Mouse (Mus musculus) forebrain, embryonic 14.5 days (tissue): Measurements from ENCODE around the gene Gpr149. TPM values are rescaled to one million over a fixed set of nuclear protein-coding genes. Genes with fewer than 3 reads are reported as not detected.
A peak's percentile ranks its signal among the peaks of the same experiment; 100 is the strongest.

Experiments
- ATAC-seq: fragments of 200-750 bp; cut with Nextera tagmentation; 2 replicates; pipeline ENCODE4 v1.8.0; 2017; ENCODE audit warnings: mild to moderate bottlenecking, moderate library complexity
- DNase-seq: peaks from one replicate; pipeline ENCODE4 v3.0.0-alpha.2; 2015; ENCODE audit warnings: low spot score
- H3K27ac ChIP-seq: fragments of 300-500 bp; sonication (generic); 2 replicates; pipeline ENCODE4 v1.5.1; 2014; ENCODE audit warnings: low read depth, mild to moderate bottlenecking, control low read depth, low read length, moderate library complexity
- H3K27me3 ChIP-seq: fragments of 300-500 bp; sonication (generic); replicated peaks from 2 replicates; pipeline ENCODE4 v1.6.1; 2014; ENCODE audit warnings: low read length, control low read depth, mixed read lengths; ENCODE audit not compliant: control insufficient read depth, insufficient read depth
- H3K36me3 ChIP-seq: fragments of 300-500 bp; sonication (generic); 2 replicates; pipeline ENCODE4 v1.6.1; 2014; ENCODE audit warnings: low read length, control low read depth; ENCODE audit not compliant: control insufficient read depth, insufficient read depth
- H3K4me1 ChIP-seq: fragments of 300-500 bp; sonication (generic); 2 replicates; pipeline ENCODE4 v1.6.1; 2014; ENCODE audit warnings: antibody characterized with exemption, low read length, control low read depth; ENCODE audit not compliant: control insufficient read depth, insufficient read depth
- H3K4me2 ChIP-seq: fragments of 300-500 bp; sonication (generic); 2 replicates; pipeline ENCODE4 v1.6.1; 2014; ENCODE audit warnings: mild to moderate bottlenecking, control low read depth, low read length
- H3K4me3 ChIP-seq: fragments of 300-500 bp; sonication (generic); 2 replicates; pipeline ENCODE4 v1.5.1; 2014; ENCODE audit warnings: low read depth, low read length, control low read depth
- H3K9ac ChIP-seq: fragments of 300-500 bp; sonication (generic); 2 replicates; pipeline ENCODE4 v1.6.1; 2014; ENCODE audit warnings: mild to moderate bottlenecking, low read length, control low read depth, moderate library complexity
- H3K9me3 ChIP-seq: fragments of 300-500 bp; sonication (generic); replicated peaks from 2 replicates; pipeline ENCODE4 v1.6.1; 2016; ENCODE audit warnings: low read length, control low read depth, mixed read lengths; ENCODE audit not compliant: control insufficient read depth
- WGBS: fragments of 180-500 bp; shearing (Covaris S2); extraction: QIAGEN DNeasy Blood & Tissue Kit; methylation state at CpG from one replicate; pipeline ENCODE4 v1.1.7; 2014; 5-methylcytosine and 5-hydroxymethylcytosine counted together
- polyA plus RNA-seq: library from polyadenylated mRNA; unstranded; fragments of >200 nt; fragmentation: Nextera tagmentation; extraction: Ambion mirVana; gene quantifications from 2 replicates; pipeline ENCODE4 v1.2.1, GENCODE M21; 2014

The Gpr149 gene
- polyA plus RNA-seq, 1 experiment from 2014 or later, result 2.9 TPM

GRCm38 (mm10) chr3:62527593-62527992, 77.3 kb downstream of the Gpr149 start:
- Histone ChIP-seq H3K27ac (no peak overlapping the region), H3K27me3 (no peaks in the 10 kb centered on the region), H3K9me3 (no peaks in the 10 kb centered on the region), H3K9ac (no peak overlapping the region), H3K4me2 (no peak overlapping the region), H3K4me3 (no peak overlapping the region), H3K36me3 (no peaks in the 10 kb centered on the region), H3K4me1 (no peaks in the 10 kb centered on the region)
- ATAC-seq (0 out of 2 replicates have a peak, but pooled peaks have one; percentile 5), DNase-seq (no peak)
- WGBS, result 73% methylated on average over 5 of the region's 5 CpGs

GRCm38 (mm10) chr3:62527160-62527559, 77.8 kb downstream of the Gpr149 start:
- Histone ChIP-seq H3K36me3 (no peaks in the 10 kb centered on the region), H3K27me3 (no peaks in the 10 kb centered on the region), H3K9ac (no peak overlapping the region), H3K9me3 (no peaks in the 10 kb centered on the region), H3K4me1 (no peaks in the 10 kb centered on the region), H3K4me3 (no peak overlapping the region), H3K4me2 (no peak overlapping the region), H3K27ac (no peak overlapping the region)
- peak; percentile 76 for DNase-seq
- peak; percentile 65; the same call in 1 of the 2 replicates for ATAC-seq
- 40% methylated on average over 4 of the region's 4 CpGs for WGBS

- H3K27ac ChIP-seq, result no peak overlapping the region; the same call in 1 of the 2 replicates
Measured at GRCm38 (mm10) chr3:62507206-62507647, 97.7 kb downstream of the Gpr149 start.

DNA sequence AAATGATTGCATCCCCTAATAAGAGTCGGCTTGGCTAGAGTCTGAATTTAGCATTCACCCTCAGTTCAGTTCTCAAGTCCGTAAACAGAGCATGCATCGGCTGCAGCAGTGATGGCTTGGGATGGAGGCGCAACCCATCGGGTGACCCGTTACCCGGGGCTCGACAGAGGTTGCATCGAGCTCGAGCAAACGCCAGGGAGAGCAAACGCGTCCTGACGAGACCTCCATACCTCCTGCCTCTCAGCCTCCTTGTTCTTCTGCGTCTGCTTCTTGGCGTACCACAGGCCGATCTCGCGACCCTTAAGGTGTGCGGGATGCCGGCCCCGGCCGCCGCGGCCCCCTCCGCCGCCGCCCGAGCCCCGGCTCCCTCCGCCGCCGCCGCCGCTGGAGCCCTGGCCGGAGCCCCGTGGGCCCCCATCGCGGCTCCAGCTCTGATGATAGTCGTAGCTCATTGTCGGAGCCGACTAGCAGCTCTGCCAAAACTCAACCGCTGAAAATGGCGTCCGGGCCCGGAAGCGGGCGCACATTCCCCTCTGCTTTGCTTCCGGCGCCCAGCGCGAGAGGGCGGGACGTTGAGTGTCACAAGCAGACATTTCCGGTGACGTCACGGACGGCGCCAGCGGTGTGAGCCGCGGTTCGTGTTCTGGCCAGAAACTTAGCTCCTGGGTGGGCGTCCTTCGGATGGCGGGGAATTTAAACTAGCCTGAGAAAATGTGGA, 98.3 kb downstream of the Gpr149 start, which contains the start of gene Dhx36:
Gene Dhx36 (minus strand): TSS at position 517 of the 718 bp plus-strand sequence.
- ATAC-seq (peak; percentile 99), DNase-seq (peak; percentile 99)
- peak within 1 kb of the TSS; percentile 65 for H3K4me2 ChIP-seq
- H3K9me3 ChIP-seq, result no peaks in the 10 kb centered on the region
- H3K27me3 ChIP-seq, result no peaks in the 10 kb centered on the region
- peak within 1 kb of the TSS; percentile 97 for H3K27ac ChIP-seq
- peak within 1 kb of the TSS; percentile 90 for H3K4me3 ChIP-seq
- H3K36me3 ChIP-seq, result 0 out of 2 replicates have a peak, but pooled peaks cover 2% of the 10 kb centered on the region
- under 1% methylated on average over 66 of the region's 66 CpGs for WGBS
- peaks cover 15% of the 10 kb centered on the region for H3K4me1 ChIP-seq
- H3K9ac ChIP-seq, result peak within 1 kb of the TSS; percentile 95

More at GRCm38 (mm10) chr3:62507206-62507647, 97.7 kb downstream of the Gpr149 start:
- Histone ChIP-seq H3K27me3 (no peaks in the 10 kb centered on the region), H3K4me3 (peak overlapping the region; percentile 90), H3K36me3 (no peaks in the 10 kb centered on the region), H3K9ac (no peak overlapping the region), H3K4me2 (peak overlapping the region; percentile 65), H3K9me3 (no peaks in the 10 kb centered on the region), H3K4me1 (peaks cover 15% of the 10 kb centered on the region)
- ATAC-seq (no peak; the same call in 1 of the 2 replicates), DNase-seq (no peak)
- WGBS, result 43% methylated on average over 5 of the region's 5 CpGs

- no peak overlapping the region for H3K27ac ChIP-seq
- peak overlapping the region; percentile 90 for H3K4me3 ChIP-seq
- ATAC-seq (no peak), DNase-seq (no peak)
- peak overlapping the region; percentile 65 for H3K4me2 ChIP-seq
- H3K9ac ChIP-seq, result peak overlapping the region; percentile 95; the same call in 1 of the 2 replicates
- peaks cover 15% of the 10 kb centered on the region for H3K4me1 ChIP-seq
- H3K9me3 ChIP-seq, result no peaks in the 10 kb centered on the region
- 71% methylated on average over 5 of the region's 5 CpGs for WGBS
- no peaks in the 10 kb centered on the region for H3K27me3 ChIP-seq
- peaks cover 14% of the 10 kb centered on the region for H3K36me3 ChIP-seq
Measured at GRCm38 (mm10) chr3:62505166-62505900, 99.6 kb downstream of the Gpr149 start.

GRCm38 (mm10) chr3:62499327-62499726, 105.6 kb downstream of the Gpr149 start:
- H3K27ac ChIP-seq, result no peak overlapping the region
- ATAC-seq (no peak), DNase-seq (no peak)
- H3K36me3 ChIP-seq, result peaks cover 55% of the 10 kb centered on the region
- H3K4me3 ChIP-seq, result no peak overlapping the region
- no peaks in the 10 kb centered on the region for H3K4me1 ChIP-seq
- no peak overlapping the region for H3K9ac ChIP-seq
- H3K9me3 ChIP-seq, result no peaks in the 10 kb centered on the region
- 61% methylated on average over 4 of the region's 4 CpGs for WGBS
- H3K4me2 ChIP-seq, result no peak overlapping the region
- no peaks in the 10 kb centered on the region for H3K27me3 ChIP-seq

DNA sequence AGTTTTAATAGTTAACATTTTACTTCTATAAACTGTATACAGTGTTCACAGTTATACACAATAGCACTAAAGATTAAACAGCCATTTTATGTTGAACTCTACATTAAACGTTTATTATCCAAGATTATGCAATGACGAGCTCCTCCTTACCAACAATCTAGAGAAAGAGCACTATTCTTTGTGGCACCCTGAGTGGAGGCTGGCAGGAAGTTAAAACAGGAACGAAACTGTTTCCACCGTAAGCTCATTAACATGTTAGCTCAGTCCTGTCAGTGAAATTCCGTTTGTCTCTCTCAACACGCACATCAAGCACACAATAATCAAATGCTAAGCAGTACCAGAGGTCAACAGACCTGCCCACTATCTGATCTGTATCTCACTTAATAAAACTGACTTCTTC, 112.4 kb downstream of the Gpr149 start:
- no peaks in the 10 kb centered on the region for H3K4me1 ChIP-seq
- H3K27me3 ChIP-seq, result no peaks in the 10 kb centered on the region
- no peak overlapping the region for H3K27ac ChIP-seq
- no peak overlapping the region for H3K4me2 ChIP-seq
- no peaks in the 10 kb centered on the region for H3K9me3 ChIP-seq
- H3K36me3 ChIP-seq, result peaks cover 69% of the 10 kb centered on the region
- WGBS, result 79% methylated on average over 6 of the region's 6 CpGs
- H3K9ac ChIP-seq, result no peak overlapping the region
- no peak overlapping the region for H3K4me3 ChIP-seq
- DNase-seq (no peak), ATAC-seq (no peak)

GRCm38 (mm10) chr3:62484340-62484739, 120.6 kb downstream of the Gpr149 start:
- Histone ChIP-seq H3K36me3 (peaks cover 52% of the 10 kb centered on the region), H3K4me2 (no peak overlapping the region), H3K9me3 (no peaks in the 10 kb centered on the region), H3K9ac (no peak overlapping the region), H3K27ac (no peak overlapping the region), H3K27me3 (no peaks in the 10 kb centered on the region), H3K4me3 (no peak overlapping the region), H3K4me1 (no peaks in the 10 kb centered on the region)
- ATAC-seq, result no peak
- DNase-seq, result no peak
- WGBS, result 93% methylated on average over 2 of the region's 2 CpGs
